Mouse (Mus musculus) limb, embryonic 11.5 days (tissue): Measurements from ENCODE around the gene Cfap126. TPM values are rescaled to one million over a fixed set of nuclear protein-coding genes. Genes with fewer than 3 reads are reported as not detected.
"Not testable (repeated sequence)": the region's sequence is repeated elsewhere in the genome, so short reads cannot be mapped to it uniquely, and the experiment has no call there.

Experiments
- ATAC-seq: fragments of 200-750 bp; cut with Nextera tagmentation; 2 replicates; pipeline ENCODE4 v1.8.0; 2017; ENCODE audit warnings: low read depth; ENCODE audit not compliant: insufficient number of reproducible peaks, low FRiP score, low TSS enrichment
- DNase-seq: peaks from one replicate; pipeline ENCODE4 v3.0.0-alpha.2; 2015; ENCODE audit warnings: low spot score
- H3K27ac ChIP-seq: fragments of 300-500 bp; sonication (generic); replicated peaks from 2 replicates; pipeline ENCODE4 v1.5.1; 2014; ENCODE audit warnings: low read depth, mild to moderate bottlenecking, low read length
- H3K27me3 ChIP-seq: fragments of 300-500 bp; sonication (generic); 2 replicates; pipeline ENCODE4 v1.6.1; 2014; ENCODE audit warnings: mild to moderate bottlenecking, low read length, mixed read lengths; ENCODE audit not compliant: control insufficient read depth, insufficient read depth
- H3K36me3 ChIP-seq: fragments of 300-500 bp; sonication (generic); 2 replicates; pipeline ENCODE4 v1.6.1; 2014; ENCODE audit warnings: mild to moderate bottlenecking, low read length, moderate library complexity, mixed read lengths; ENCODE audit not compliant: control insufficient read depth, insufficient read depth
- H3K4me1 ChIP-seq: fragments of 300-500 bp; sonication (generic); 2 replicates; pipeline ENCODE4 v1.6.1; 2014; ENCODE audit warnings: low read length, mixed read lengths; ENCODE audit not compliant: control insufficient read depth, insufficient read depth
- H3K4me2 ChIP-seq: fragments of 300-500 bp; sonication (generic); 2 replicates; pipeline ENCODE4 v1.6.1; 2014; ENCODE audit warnings: low read depth, mild to moderate bottlenecking, moderate library complexity; ENCODE audit not compliant: severe bottlenecking
- H3K4me3 ChIP-seq: fragments of 300-500 bp; sonication (generic); 2 replicates; pipeline ENCODE4 v1.5.1; 2014; ENCODE audit warnings: low read depth, low read length
- H3K9ac ChIP-seq: fragments of 300-500 bp; sonication (generic); 2 replicates; pipeline ENCODE4 v1.6.1; 2014; ENCODE audit warnings: mild to moderate bottlenecking, low read length
- H3K9me3 ChIP-seq: fragments of 300-500 bp; sonication (generic); 2 replicates; pipeline ENCODE4 v1.6.1; 2016; ENCODE audit warnings: low read length; ENCODE audit not compliant: control insufficient read depth
- WGBS: fragments of 180-500 bp; shearing (Covaris S2); extraction: QIAGEN DNeasy Blood & Tissue Kit; methylation state at CpG from one replicate; pipeline ENCODE4 v1.1.7; 2014; 5-methylcytosine and 5-hydroxymethylcytosine counted together
- polyA plus RNA-seq: library from polyadenylated mRNA; unstranded; fragments of >200 nt; fragmentation: Nextera tagmentation; extraction: Ambion mirVana; gene quantifications from 2 replicates; pipeline ENCODE4 v1.2.1, GENCODE M21; 2014

Cfap126 gene
- polyA plus RNA-seq, 1 experiment from 2014 or later, result 1.7 TPM

- peak; percentile 4 for ATAC-seq
- H3K27ac ChIP-seq, H3K4me3 ChIP-seq, H3K4me1 ChIP-seq, H3K9ac ChIP-seq, DNase-seq, H3K4me2 ChIP-seq, H3K9me3 ChIP-seq, H3K36me3 ChIP-seq: not testable (repeated sequence)
- 38% methylated on average over 9 of the region's 17 CpGs for WGBS
- peaks cover 24% of the 10 kb centered on the region for H3K27me3 ChIP-seq
These were observed 32.0 kb upstream of the Cfap126 start for GRCm38 (mm10) chr1:171081512-171082231.

- DNase-seq, result peak; percentile 64
- peak overlapping the region; percentile 57 for H3K9ac ChIP-seq
- ATAC-seq, result no peak
- no peaks in the 10 kb centered on the region for H3K4me1 ChIP-seq
- H3K4me3 ChIP-seq, result peak overlapping the region; percentile 42
- H3K27me3 ChIP-seq, result peaks cover 12% of the 10 kb centered on the region
- peak overlapping the region; percentile 70 for H3K4me2 ChIP-seq
- no peaks in the 10 kb centered on the region for H3K9me3 ChIP-seq
- no peak overlapping the region for H3K27ac ChIP-seq
- H3K36me3 ChIP-seq, result no peaks in the 10 kb centered on the region
- WGBS, result under 1% methylated on average over 26 of the region's 26 CpGs
These were observed 28.0 kb upstream of the Cfap126 start for GRCm38 (mm10) chr1:171085718-171086117.

- not testable (repeated sequence) for ATAC-seq, H3K27ac ChIP-seq, H3K9ac ChIP-seq, H3K4me3 ChIP-seq, H3K36me3 ChIP-seq, H3K4me1 ChIP-seq, H3K27me3 ChIP-seq, H3K4me2 ChIP-seq, H3K9me3 ChIP-seq
- DNase-seq, result peak; percentile 47
- 4% methylated on average over 10 of the region's 10 CpGs for WGBS
These were observed 25.4 kb upstream of the Cfap126 start for GRCm38 (mm10) chr1:171088237-171088869.

GRCm38 (mm10) chr1:171089891-171090290 lies 23.8 kb upstream of the Cfap126 start:
- Histone ChIP-seq H3K36me3 (no peaks in the 10 kb centered on the region), H3K9me3 (no peaks in the 10 kb centered on the region), H3K4me2 (no peak overlapping the region), H3K4me1 (no peaks in the 10 kb centered on the region), H3K27ac (no peak overlapping the region), H3K4me3 (no peak overlapping the region), H3K9ac (no peak overlapping the region), H3K27me3 (peaks cover 8% of the 10 kb centered on the region)
- DNase-seq, result no peak
- no peak for ATAC-seq
- 100% methylated on average over 1 of the region's 1 CpGs for whole genome bisulfite sequencing

GRCm38 (mm10) chr1:171090761-171091160 lies 23.0 kb upstream of the Cfap126 start:
- Histone ChIP-seq H3K27ac (no peak overlapping the region), H3K9ac (no peak overlapping the region), H3K27me3 (peaks cover 8% of the 10 kb centered on the region), H3K36me3 (no peaks in the 10 kb centered on the region), H3K4me3 (no peak overlapping the region), H3K4me1 (no peaks in the 10 kb centered on the region), H3K4me2 (no peak overlapping the region), H3K9me3 (no peaks in the 10 kb centered on the region)
- DNase-seq (no peak), ATAC-seq (no peak)
- 75% methylated on average over 2 of the region's 2 CpGs for WGBS

- DNase-seq, result no peak
- no peak for ATAC-seq
- 76% methylated on average over 4 of the region's 4 CpGs for WGBS
These were observed 19.3 kb upstream of the Cfap126 start for GRCm38 (mm10) chr1:171094424-171094823.

GRCm38 (mm10) chr1:171096110-171096964 lies 17.4 kb upstream of the Cfap126 start:
- Histone ChIP-seq H3K27me3 (no peaks in the 10 kb centered on the region), H3K27ac (no peak overlapping the region), H3K4me1 (no peaks in the 10 kb centered on the region), H3K4me3 (no peak overlapping the region), H3K4me2 (no peak overlapping the region), H3K9me3 (no peaks in the 10 kb centered on the region), H3K36me3 (no peaks in the 10 kb centered on the region), H3K9ac (no peak overlapping the region)
- ATAC-seq (no peak), DNase-seq (peak; percentile 32)
- 27% methylated on average over 10 of the region's 10 CpGs for WGBS

More at GRCm38 (mm10) chr1:171094424-171094823, 19.3 kb upstream of the Cfap126 start:
- no peaks in the 10 kb centered on the region for H3K27me3 ChIP-seq
- no peaks in the 10 kb centered on the region for H3K36me3 ChIP-seq
- H3K27ac ChIP-seq, result no peak overlapping the region
- no peak overlapping the region for H3K9ac ChIP-seq
- H3K4me1 ChIP-seq, result no peaks in the 10 kb centered on the region
- H3K9me3 ChIP-seq, result no peaks in the 10 kb centered on the region
- H3K4me3 ChIP-seq, result no peak overlapping the region
- no peak overlapping the region for H3K4me2 ChIP-seq

GRCm38 (mm10) chr1:171097136-171097535 lies 16.6 kb upstream of the Cfap126 start:
- ATAC-seq (no peak), DNase-seq (no peak)
- Histone ChIP-seq H3K27me3 (no peaks in the 10 kb centered on the region), H3K9ac (no peak overlapping the region), H3K4me1 (no peaks in the 10 kb centered on the region), H3K9me3 (no peaks in the 10 kb centered on the region), H3K4me3 (no peak overlapping the region), H3K4me2 (no peak overlapping the region), H3K27ac (no peak overlapping the region), H3K36me3 (no peaks in the 10 kb centered on the region)
